Mouse (Mus musculus): Measurements from ENCODE around the gene Negr1.

DNA sequence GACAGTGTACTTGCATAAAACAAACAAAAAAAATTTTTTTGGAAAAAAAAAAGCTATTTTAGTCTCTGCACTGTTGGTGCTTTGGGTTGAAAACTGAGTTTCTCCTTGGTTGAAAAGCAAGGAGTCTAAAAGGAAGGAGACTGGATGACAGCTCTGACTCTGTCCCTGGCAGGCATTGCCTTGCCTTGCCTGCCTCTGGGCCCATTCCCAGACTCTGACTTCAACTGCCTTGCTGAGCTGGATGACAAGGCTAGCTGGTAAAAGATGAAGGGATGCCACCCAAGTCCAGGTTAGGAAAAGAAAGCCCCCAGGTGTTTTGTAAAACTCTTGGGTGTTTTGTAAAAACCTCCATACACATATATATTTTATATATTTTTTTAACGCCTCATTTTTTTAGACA, 712.5 kb downstream of the Negr1 start:
- TF ChIP-seq ZC3H11A (IDR thresholded peaks at IDR 0.05; ENCODE audit: borderline replicate concordance, low read depth, low read length) (no peak), MAFK (IDR thresholded peaks at IDR 0.05; ENCODE audit: insufficient read depth, low read depth, low read length) (no peak), HCFC1 (IDR thresholded peaks at IDR 0.05; ENCODE audit: borderline replicate concordance, insufficient read depth, low read length) (no peak), CHD2 (IDR thresholded peaks at IDR 0.05; ENCODE audit: low read depth, low read length) (no peak), ZNF384 (IDR thresholded peaks at IDR 0.05; ENCODE audit: low read depth, low read length) (no peak)

Data from ES-E14 (cell line).